Mouse (Mus musculus): ENCODE results near the gene Rad23b. TPM values are rescaled to one million over a fixed set of nuclear protein-coding genes. Genes with fewer than 3 reads are reported as not detected.

Rad23b gene
- polyA plus RNA-seq (2012; rRNA removed): 41.0 and 46.5 TPM in 2 replicates

DNA sequence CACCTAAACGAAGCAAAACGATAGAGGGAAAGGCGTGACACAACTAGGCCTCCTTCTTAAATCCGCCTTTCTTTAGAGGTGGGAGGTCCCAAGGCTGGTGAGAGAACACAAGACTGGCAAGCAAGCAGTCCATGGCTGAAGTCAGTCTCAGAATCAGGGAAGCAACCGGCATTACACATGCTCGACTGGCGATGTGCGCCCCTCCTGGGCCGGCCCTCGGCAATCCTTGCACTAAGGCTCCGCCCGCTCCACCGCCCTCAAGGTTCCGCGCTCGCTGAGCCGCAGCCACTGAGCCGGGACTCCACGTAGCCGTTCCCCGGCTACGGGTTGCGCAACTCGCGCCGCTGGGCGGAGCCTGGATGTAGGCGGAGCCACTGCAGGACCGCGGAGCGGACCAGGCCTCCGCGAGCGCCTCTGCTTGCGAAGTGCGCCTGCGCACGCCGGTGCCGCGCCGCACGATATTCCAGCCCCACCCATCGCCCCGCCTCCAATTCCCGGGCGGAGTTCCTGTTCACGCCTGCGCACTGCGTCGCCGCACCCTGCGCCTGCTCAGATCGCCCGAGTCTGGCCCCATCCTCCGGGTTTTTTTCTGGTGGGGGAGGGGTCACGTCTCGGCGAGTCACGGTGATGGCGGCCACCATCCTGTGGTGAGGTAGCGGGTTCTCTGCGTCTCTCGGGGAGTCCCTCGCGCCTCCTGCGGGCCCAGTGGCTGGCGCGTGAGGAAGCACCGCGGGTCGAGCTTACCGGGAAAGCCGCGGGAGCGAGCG lies at the start of gene Rad23b:
Rad23b (plus strand) TSS at position 592 of the 767 bp plus-strand sequence.

Other genes with a start within 250 kb of the Rad23b start
- gene Klf4, start 182.4 kb downstream of the Rad23b start, polyA plus RNA-seq (2012; rRNA removed): 0.54 and 0.67 TPM in 2 replicates